Mouse (Mus musculus): Measurements from ENCODE around the gene 4930438A08Rik.

GRCm38 (mm10) chr11:58268285-58268684 is 6.3 kb upstream of the 4930438A08Rik start:
- TF ChIP-seq CTCF (IDR thresholded peaks at IDR 0.05; ENCODE audit: control insufficient read depth, insufficient read depth, low read length): no peak
- no peak for TF ChIP-seq POLR2A (IDR thresholded peaks at IDR 0.05; ENCODE audit: borderline replicate concordance, control insufficient read depth, low read depth, low read length)
